Mouse (Mus musculus) T-helper 1 cell (primary cell): ENCODE results near the gene Gse1.
"Not testable (repeated sequence)": the region's sequence is repeated elsewhere in the genome, so short reads cannot be mapped to it uniquely, and the experiment has no call there.

Source experiments
- in situ Hi-C: fragments of 300-600 bp; cut with MboI, MseI; formaldehyde crosslinking; loops from one replicate; pipeline ENCODE4 v1.15.1; 2025; ENCODE audit warnings: high pct_unique_total_duplicates

Gene Gse1

GRCm38 (mm10) chr8:120343582-120343981, 115.3 kb downstream of the Gse1 start:
- in situ Hi-C loops, result no loop called here

GRCm38 (mm10) chr8:120344166-120344565, 115.9 kb downstream of the Gse1 start:
- in situ Hi-C loops, result no loop called here

- in situ Hi-C loops, result no loop called here
Measured at GRCm38 (mm10) chr8:120344583-120344982, 116.3 kb downstream of the Gse1 start.

- in situ Hi-C loops, result no loop called here
Measured at GRCm38 (mm10) chr8:120347734-120348341, 119.6 kb downstream of the Gse1 start.

- in situ Hi-C loops, result no loop called here
Measured at GRCm38 (mm10) chr8:120348922-120349321, 120.7 kb downstream of the Gse1 start.

GRCm38 (mm10) chr8:120351332-120352071, 123.2 kb downstream of the Gse1 start:
- in situ Hi-C loops, result no loop called here

- in situ Hi-C loops, result no loop called here
Measured at GRCm38 (mm10) chr8:120352096-120352495, 123.8 kb downstream of the Gse1 start.

- in situ Hi-C loops, result no loop called here
Measured at GRCm38 (mm10) chr8:120356067-120356466, 127.8 kb downstream of the Gse1 start.

- in situ Hi-C loops, result no loop called here
Measured at GRCm38 (mm10) chr8:120357504-120357903, 129.2 kb downstream of the Gse1 start.

- in situ Hi-C loops, result no loop called here
Measured at GRCm38 (mm10) chr8:120361301-120361700, 133.0 kb downstream of the Gse1 start.

- in situ Hi-C loops, result no loop called here
Measured at GRCm38 (mm10) chr8:120363552-120364071, 135.4 kb downstream of the Gse1 start.

- in situ Hi-C loops, result no loop called here
Measured at GRCm38 (mm10) chr8:120364093-120364725, 136.0 kb downstream of the Gse1 start.

GRCm38 (mm10) chr8:120366840-120367239, 138.6 kb downstream of the Gse1 start:
- in situ Hi-C loops, result no loop called here

GRCm38 (mm10) chr8:120368191-120368590, 139.9 kb downstream of the Gse1 start:
- in situ Hi-C loops, result not testable (repeated sequence)

- in situ Hi-C loops, result no loop called here
Measured at GRCm38 (mm10) chr8:120368814-120369649, 140.8 kb downstream of the Gse1 start.

GRCm38 (mm10) chr8:120369956-120370355, 141.7 kb downstream of the Gse1 start:
- in situ Hi-C loops, result no loop called here

GRCm38 (mm10) chr8:120370461-120370860, 142.2 kb downstream of the Gse1 start:
- in situ Hi-C loops, result no loop called here

- in situ Hi-C loops, result no loop called here
Measured at GRCm38 (mm10) chr8:120371146-120371545, 142.9 kb downstream of the Gse1 start.

- in situ Hi-C loops, result no loop called here
Measured at GRCm38 (mm10) chr8:120371725-120372457, 143.6 kb downstream of the Gse1 start.

GRCm38 (mm10) chr8:120372684-120373083, 144.4 kb downstream of the Gse1 start:
- in situ Hi-C loops, result no loop called here

- in situ Hi-C loops, result no loop called here
Measured at GRCm38 (mm10) chr8:120373621-120374020, 145.4 kb downstream of the Gse1 start.
